Mouse (Mus musculus) spleen, embryonic (tissue): ENCODE results near the gene Map3k12.

Experiments
- CTCF ChIA-PET: fragments of 350-600 bp; sonication (Branson Sonifier 250); formaldehyde crosslinking; loops from one replicate; lab custom pipeline; 2022; lab: Charles Lee

The Map3k12 gene

DNA sequence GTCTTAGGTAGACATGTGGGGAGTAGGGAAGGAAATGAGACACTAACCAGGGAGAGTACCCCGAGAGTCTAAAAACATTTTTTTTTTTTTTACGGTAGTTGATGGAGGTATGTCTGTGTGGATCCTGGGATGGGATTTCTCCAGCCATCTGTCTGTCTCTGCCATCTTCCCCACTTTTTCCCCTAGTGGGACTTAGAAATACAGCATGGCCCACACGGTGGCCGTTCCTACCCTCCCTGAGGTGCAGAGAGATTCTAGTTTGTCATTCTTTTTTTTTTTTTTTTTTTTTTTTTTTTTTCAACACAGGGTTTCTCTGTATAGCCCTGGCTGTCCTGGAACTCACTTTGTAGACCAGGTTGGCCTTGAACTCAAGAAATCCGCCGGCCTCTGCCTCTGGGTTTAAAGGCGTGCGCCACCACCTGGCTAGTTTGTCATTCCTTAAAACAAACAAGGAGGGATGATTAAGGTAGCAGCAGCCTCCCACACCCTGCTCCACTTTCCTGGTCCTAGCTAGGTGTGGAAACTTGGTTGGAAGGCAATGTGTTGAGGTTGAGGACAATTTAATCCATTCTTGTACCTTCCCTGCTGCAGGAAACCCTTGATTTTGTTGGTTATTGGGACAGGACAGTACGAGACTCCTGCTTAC, 55.3 kb downstream of the Map3k12 start:
- CTCF ChIA-PET, result no interaction called here

DNA sequence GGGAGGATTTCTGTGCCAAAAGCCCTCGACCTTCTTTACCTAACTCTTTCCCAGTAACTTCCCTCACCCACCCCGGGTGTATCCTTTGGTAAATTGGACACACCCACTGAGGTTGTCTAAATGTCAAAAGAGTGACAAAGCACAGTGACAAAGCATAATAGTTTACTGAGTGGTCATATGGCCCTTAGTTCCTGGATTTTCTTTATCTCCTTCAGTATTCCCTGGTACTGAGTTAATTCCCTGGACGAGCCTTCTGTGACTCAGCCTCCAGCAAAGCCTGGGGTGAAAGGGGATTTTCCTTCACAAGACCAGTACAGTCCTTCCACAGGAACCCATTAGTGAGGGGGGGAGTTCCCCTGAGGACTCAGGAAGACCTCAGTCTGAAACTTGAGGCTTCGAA, 55.9 kb downstream of the Map3k12 start:
- CTCF ChIA-PET, result no interaction called here

DNA sequence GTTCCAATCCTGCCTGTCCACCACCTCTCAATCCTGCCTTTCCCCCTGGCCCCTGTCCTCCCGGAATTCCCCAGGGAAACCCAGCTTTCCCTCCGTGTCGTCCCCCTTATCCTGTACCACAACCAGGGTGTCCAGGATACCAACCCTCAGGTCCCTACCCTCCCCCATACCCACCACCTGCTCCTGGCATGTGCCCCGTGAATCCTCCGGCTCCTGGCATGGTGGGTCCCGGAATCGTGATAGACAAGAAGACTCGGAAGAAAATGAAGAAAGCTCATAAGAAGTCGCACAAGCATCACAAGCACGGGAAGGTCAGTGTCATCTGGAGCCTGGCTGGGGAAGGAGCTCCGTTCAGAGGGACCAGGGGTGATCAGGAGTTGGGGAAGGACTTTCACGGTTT, 56.5 kb downstream of the Map3k12 start:
- CTCF ChIA-PET, result no interaction called here

DNA sequence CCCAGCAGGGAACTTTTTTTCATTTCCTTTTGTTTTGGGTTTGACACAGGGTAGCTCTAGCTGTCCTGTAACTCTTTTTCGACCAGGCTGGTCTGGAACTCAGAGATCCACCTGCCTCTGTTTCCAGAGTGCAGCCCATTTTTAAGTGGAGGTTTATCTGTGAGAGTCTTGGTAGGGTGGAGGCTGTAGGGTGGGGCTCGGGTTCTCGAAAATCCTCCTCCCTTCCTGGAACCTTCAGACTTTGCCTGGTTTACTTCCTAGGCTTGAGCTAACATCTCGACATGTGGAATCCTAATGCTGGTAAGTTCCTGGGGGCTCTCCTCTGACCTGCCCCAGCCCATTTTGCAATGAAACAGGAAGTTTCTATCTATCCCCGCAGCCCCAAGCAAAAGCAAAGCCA, 57.0 kb downstream of the Map3k12 start:
- CTCF ChIA-PET, result interaction anchor here (1.2 kb wide), 1 partner anchor 166 kb away, joined by 4 read pairs; the partner anchor contains the start of gene Atf7

DNA sequence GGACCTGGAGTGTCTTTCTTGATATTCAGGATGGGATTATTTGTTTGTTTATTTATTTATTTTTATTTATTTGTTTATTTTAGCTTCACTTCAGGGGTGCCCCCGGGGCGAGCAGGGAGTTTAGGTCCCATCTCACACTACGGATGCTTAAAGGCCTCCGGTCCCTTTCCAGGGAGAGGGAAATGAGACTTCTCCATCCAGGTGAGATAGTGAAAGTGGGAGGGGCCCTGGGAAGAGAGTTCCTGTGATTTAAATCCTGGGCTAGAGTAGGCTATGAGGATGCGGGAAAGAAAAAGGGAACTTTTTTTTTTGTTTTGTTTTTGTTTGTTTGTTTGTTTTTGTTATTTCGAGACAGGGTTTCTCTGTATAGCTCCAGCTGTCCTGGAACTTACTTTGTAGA, 57.5 kb downstream of the Map3k12 start:
- CTCF ChIA-PET, result interaction anchor here (0.5 to 1.2 kb wide), 3 partner anchors 70 to 166 kb away, joined by 3 to 5 read pairs (median 4); partner anchors contain the start of gene Atf7

DNA sequence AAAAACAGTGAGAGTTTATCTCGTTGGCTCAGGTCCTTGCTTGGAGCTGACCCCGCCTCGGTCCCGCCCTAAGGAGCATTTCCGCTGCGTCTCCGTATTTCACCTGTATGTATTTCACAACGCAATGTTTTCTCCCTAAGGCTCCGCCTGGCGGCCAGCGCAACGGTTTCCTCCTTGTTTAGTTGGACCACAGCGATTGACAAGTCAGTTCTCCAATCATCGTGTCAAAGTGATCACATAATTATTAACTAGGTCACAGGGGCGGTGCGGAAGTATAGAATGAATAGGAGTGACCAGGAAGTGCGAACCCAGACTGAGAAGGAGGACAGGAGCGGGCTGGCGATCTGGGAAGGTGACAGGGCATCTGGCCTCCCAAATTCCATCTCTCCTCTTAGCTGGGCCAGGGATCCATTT, 58.0 kb downstream of the Map3k12 start, which contains the start of gene Prr13:
TSS of gene Prr13 (plus strand) at position 125 of the 414 bp plus-strand sequence.
- CTCF ChIA-PET, result interaction anchor here (0.5 to 1.2 kb wide), 4 partner anchors 46 to 167 kb away, joined by 3 to 5 read pairs (median 4); partner anchors contain the start of gene Atf7

DNA sequence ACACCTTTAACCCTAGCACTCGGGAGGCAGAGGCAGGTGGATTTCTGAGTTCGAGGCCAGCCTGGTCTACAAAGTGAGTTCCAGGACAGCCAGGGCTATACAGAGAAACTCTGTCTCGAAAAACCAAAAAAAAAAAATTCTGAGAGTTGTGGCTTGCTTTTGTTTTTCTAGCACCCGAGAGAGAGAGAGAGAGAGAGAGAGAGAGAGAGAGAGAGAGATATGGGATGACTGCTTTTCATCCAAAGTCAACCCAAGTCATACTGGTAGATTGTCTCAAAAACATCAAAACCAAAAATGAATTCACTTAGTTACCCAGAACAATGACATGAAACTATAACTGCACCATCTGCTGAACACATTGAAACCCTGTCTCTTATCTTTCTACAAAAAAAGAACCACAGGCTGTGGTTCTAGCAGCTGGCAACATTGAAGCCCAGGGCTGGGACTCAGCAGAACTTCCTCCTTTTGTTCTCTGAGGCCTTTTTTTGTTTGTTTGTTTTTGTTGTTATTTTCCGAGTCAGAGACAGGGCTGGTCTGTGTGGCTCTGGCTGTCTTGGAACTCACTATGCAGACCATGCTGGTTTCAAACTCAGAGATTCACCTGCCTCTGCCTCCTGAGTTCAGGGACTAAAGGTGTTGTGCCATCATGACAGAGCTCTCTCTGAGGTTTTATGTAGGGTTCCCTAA, 58.7 kb downstream of the Map3k12 start:
- CTCF ChIA-PET, result interaction anchor here (0.7 kb wide), 2 partner anchors 46 to 383 kb away, joined by 4 to 9 read pairs; no protein-coding TSS in a partner anchor

DNA sequence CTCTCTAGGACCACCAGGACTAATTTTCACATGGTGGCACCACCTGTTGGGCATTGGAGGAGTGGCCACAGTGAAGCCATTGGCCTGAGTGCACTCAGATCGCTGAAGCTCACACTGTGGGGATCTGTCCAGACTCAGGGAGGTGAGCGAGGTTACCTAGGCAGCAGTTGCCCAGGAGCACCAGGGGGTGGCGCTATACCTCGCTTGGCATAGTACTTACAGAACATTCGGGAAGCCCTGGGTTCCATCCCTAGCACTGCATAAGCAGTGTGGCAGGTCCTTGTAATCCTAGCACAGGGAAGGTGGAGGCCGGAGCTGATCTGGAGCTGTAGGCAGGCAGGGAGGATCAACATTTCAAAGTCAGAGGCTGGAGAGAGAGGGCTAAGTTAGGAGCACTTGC, 60.9 kb downstream of the Map3k12 start:
- CTCF ChIA-PET, result no interaction called here

DNA sequence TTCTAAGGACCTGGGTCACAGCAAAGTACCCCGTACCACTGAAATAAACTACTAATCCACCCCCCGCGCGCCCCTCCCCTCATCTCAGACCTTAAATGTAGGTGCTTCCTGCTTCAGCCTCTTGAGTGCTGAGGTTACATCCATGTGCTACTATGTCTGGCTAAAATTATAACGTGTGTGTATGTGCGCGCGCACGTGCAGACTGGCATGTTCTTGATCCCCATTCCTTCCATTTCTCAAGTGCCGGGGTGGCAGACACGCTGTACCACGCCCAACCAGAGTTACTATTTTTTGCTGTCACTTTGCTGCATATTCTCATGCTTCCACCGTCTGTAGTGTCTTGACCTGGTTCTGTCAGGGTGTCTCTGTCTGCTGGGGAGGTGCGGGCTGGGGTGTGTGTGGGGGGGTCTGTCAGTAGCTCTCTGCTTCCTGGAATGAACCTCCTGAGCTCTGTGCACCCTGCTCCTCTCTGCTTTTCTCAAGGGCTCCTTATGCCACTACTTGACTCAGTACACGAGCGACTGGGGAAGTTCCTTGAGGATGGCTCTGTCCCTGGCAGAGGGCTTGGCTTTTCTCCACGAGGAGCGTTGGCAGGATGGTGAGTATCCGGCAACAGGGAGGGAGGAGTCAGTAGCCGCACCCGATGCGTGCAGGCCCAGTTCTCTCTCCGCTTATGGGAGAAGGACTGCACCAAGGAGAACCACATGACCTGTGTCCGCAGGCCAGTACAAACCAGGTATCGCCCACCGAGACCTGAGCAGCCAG, 65.0 kb downstream of the Map3k12 start:
- CTCF ChIA-PET, result no interaction called here

DNA sequence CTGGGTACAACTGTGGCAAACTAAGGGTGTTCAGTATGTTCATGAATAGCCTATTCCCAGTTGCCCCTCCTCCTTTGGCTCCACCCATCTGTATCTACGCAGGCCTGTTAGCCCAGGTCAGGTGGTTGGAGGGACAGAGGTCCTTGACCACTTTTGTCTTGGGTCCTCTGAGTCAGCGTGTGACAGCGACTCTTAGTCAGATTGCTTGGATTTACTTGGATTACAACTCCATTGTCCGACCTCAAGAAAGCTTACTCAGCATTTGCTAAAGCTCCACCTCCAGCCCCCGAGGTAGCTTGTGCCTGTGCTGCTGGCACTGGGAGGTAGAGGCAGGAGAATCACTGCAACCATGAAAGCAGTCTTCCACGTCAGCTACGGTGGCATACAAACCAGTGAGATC, 65.9 kb downstream of the Map3k12 start:
- CTCF ChIA-PET, result interaction anchor here (0.7 kb wide), 1 partner anchor 23 kb away, joined by 6 read pairs; no protein-coding TSS in a partner anchor

DNA sequence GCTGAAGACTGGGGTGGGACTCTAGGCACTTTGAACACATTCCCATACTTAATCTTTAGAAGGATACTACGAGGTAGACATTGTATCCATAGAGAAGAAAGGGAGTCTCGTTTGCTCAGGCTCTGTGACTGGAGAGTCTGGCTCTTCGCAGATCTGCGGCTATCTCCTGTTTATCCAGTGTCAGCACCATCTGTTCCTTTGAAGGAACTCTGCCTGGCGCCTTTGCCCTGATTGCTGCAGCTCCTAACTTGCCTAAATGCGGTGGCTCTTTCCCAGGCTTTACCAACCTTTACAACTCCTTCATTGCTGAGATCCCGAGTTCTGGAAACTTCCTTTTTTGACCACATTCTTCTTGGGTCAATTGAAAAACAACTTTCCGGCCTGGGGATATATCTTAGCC, 67.5 kb downstream of the Map3k12 start:
- CTCF ChIA-PET, result no interaction called here
